Mouse (Mus musculus): ENCODE data around the gene Spaar.

The Spaar gene

DNA sequence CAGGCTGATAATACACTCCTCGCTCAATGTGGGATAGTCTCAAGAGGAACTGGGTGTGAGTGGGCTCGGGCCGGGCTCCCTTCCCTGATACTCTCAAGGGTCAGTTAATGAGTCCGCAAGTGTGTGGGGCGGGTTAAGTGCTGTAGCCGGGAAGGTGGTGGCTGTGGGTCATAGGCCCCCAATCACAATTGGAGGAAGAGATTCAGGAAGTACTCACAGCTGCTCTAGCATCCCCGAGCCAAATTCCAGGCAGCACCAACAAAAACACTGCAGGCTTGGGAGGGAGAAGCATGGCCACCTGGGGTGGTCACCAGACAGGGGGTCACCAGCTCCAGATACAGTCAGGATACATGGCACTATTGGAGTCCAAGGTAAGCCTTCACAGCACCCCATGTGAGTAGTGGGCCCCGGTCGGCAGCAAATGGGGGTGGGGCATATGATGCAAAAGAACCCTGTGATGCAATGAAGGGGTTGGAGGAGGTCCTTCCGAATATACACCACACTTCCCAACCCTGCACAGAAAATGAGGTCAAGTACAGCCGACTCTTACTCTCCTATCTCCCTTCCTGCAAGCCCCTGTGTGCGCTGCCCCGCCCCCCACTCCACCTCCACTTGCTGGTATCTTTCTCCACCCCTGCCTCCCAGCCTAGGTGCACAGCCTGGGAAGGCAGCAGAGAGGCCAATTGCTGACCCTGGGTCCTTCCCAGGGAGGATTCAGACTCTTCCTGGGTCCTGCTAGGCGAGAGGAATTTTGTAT lies at the start of gene Spaar:
Gene Spaar (plus strand): TSS at position 241 of the 757 bp plus-strand sequence.
- peak; percentile 74 to 89 for DNase-seq

DNA sequence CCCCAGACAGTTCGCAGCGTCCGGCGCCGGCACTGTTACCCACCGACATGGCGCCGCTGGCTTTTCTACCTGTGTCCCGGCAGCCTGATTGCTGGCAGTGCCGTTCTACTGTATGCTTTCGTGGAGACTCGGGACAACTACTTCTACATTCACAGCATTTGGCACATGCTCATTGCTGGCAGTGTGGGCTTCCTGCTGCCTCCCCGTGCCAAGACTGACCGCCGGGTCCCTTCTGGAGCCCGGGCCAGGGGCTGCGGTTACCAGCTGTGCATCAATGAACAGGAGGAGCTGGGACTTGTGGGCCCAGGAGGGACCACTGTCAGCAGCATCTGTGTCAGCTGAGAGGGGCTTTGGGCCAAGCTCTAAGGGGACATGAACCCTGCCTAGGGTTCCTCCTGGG lies 39.8 kb upstream of the Spaar start:
- no peak for DNase-seq

DNA sequence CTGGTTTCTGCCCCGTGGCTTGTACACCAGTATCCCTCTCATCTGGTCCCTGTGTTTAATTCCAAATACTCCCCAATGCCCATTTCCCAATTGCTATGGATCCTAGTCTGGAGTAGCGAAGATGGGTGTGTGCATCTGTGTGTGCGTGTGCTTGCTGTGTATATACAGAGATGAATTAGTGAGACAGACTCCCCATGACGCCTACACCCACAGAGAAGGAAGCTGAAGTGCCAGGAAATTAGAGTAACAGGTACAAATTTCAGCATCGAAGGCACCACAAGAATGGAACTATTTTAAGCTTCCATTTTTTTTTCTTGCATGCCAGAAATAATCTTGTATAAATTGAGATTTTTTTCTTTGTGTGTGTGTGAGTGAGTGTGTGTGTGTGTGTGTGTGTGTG lies 38.8 kb upstream of the Spaar start:
- DNase-seq, result no peak

DNA sequence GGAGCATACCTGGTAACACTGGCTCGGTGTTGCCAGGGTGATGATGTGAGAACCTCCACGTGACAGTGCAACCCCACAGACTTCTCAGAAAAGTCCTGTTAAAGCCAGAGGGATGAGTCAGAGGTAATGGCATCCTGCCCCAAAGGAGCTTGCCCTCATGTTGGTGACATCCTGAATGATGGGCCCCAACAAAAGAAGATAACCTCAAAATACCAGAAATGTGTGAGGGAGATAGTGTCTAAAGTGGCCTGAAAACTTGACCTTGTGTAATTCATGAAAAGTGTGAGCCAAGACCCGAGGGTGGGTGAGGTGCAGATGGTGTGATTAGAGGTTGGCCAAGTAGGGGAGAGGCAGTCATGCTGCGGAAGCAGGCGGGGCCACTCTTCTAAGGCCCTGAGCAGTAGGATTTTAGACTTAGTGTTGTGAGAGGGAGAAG lies 36.0 kb upstream of the Spaar start:
- DNase-seq, result peak in 1 of 2 experiments; percentile 63

DNA sequence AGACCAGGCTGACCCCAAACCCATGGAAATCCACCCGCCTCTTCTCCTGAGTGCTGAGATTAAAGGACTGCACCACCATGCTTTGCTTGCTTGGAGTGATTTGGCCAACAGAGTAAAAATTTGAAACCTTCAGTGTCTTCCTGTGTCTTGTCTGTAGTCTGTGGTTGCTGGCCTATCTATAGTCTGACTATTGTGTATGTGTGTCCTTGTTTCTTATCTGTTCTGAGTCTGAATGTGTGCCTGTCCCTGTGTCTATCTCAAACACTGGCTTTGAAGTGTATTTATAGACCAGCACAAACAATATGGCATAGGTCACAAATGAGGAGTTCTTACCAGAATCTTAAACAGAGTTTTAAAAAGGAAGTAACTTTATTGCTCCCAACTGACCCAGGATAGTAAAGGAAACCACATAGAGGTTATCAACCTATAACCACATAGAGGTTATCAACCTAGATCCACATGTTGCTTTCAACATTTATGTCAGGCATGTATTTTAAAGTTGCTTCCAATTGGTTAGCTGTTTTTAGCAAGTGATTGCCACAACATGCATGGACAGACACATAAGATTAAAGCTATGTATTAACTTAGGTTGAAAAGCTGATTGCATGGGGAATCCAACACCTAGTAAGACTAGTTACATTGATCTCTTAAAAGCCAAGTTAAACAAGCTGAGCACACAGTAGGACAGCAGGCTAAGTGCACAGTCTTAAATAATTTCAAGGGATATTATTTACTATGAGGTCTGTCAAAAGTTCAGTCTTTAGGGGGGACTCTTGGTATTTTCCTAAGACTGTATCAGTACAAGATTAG lies 35.2 kb upstream of the Spaar start:
- no peak for DNase-seq

DNA sequence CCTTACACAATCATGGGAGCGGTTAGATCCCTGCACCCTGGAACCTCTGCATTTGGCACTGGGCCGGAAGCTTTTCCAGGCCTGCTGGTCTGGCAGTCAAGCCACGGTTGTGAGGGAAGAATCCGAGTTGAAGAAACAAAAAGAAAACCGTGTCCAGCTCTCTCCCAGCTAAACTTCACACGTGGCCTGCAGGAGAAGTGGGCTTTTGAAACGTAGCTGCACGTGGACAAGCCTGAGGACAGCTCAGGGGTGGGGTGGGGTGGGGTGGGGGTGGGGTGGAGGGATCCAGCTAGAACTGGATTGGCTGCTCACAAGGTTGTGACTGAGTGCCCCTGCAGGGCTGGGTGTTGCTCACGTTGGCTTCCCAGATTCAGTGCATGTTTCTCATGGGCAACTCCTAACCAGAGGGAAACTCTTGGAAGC lies 34.6 kb upstream of the Spaar start:
- peak; percentile 53 to 74 for DNase-seq

DNA sequence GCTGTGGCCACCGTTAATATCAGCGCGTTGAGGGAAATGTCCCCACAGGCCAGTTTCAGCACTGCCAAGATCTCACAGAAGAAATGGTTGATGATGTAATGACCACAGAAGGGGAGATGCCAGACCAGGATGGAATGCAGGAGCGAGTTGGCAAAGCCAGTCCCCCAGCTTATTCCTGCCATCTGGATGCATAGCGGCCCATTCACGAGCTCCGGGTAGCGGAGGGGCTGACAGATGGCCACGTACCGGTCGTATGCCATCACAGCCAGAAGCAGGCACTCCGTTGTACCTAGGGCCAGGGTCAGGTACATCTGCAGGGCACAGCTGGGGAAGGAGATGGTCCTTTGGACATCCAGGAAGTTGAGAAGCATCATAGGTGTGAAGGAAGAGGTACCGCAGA lies 33.3 kb upstream of the Spaar start:
- no peak for DNase-seq

DNA sequence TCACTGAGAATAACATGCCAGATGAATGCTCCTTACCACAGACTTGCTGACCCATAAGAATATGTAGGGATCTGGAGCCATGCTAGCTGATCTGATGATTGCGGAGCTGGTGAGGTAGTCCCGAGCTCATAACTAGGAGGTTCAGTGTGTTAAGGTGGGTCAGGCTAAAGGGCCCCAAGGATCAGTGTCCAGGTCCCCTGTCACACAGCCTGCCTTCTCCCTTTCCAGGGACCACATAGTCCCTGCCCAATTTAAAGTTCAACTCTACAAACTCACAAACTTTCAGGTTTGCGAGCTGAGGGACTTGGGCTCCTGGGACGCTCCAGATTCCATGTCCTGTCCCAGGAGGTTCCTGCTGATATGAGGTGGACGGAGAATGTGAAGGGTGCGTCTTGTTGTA lies 29.1 kb upstream of the Spaar start, which contains the start of gene Olfr70:
Gene Olfr70 (minus strand): TSS at position 101 of the 400 bp plus-strand sequence.
- DNase-seq, result no peak

DNA sequence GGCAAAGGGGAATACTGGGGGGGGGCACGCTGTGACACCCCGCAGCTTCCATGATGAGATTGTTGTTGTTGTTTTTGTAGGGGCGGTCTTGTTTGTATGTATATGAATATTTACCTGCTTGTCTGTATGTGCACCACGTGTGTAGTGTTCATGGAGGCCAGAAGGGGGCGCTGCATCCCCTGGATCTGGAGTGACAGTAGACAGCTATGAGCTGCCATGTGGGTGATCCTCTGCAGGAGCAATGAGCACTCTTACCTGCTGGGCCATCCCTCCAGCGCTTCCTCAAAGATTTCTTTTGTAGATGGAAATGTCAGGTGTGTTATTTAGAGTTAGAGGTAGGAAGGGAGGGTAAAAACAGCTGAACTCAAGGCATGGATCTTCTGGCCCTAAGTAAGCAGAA lies 26.4 kb upstream of the Spaar start:
- no peak for DNase-seq

DNA sequence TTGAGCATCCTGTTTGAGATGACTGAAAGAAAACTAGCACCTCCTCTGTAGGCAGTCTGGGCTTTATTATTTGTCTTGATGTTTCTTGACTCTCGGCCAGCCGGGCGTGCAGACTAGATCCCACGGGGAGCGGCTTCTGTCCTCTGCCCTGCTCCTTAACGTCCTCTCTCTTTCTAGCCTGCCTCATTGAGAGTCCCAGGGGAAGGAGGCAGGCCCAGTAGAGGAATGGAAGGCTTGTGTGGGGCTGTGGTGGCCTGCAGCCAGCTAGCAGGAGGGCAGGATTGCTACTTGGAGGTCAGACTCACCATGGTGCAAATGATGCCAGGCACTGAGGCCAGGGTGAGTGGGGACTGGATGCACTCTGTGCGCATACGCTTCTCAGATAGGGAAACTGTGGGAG lies 26.0 kb upstream of the Spaar start:
- peak in 1 of 2 experiments; percentile 64 for DNase-seq

DNA sequence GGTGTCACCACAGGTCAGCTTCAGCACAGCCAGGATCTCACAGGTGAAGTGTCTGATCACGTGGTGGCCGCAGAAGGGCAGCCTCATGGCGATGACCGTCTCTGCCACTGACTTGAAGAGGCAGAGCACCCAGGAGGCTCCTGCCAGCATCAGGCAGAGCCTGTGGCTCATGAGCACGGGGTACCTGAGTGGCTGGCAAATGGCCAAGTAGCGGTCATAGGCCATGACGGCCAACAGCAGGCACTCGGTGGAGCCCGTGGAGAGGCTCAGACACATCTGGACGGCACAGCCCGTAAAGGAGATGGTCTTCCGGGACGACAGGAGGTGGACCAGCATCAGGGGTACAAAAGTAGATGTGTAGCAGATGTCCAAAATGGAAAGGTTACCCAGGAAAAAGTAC lies 23.8 kb upstream of the Spaar start:
- no peak for DNase-seq

DNA sequence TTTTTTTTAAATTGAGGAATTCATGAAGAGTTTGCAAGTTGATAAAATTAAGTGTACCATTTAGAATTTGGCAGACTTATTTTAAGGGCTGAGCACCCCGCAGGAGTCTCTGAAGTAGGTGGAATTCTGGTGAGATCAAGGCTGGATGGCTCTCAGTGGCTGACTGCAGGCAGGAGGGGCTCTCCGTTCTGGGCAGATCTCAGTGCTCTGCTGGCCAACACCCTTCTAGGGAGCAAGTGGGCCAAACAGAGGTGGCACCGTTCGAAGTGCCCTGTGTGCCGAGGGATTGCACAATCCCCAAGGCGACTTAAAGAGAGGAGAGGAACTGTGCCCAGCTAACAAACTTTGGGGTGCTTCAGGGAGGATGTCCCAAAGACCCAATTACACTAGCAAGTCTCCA lies 20.0 kb upstream of the Spaar start, which contains the start of gene Olfr71:
Gene Olfr71 (minus strand): TSS at position 387 of the 400 bp plus-strand sequence.
- peak; percentile 52 to 88 for DNase-seq

DNA sequence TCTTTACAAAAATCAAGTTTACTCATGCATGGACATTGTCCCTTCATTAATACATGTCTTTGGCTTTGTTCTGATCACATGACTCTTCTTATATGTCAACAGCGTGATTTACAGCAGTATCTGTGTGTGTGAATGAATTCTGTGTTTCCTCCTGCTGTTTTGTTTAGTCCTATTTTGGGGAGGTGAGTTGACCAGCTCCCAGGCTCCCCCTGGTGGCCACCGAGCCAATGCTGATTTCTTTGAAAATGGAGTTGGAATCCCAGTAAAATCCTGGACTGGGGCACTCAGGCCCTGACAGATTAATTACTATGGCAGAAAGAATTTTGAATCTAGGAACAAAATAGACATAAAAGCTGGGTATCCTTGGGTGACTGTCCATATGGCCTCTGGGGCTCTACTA lies 18.0 kb upstream of the Spaar start:
- peak; percentile 74 to 85 for DNase-seq

DNA sequence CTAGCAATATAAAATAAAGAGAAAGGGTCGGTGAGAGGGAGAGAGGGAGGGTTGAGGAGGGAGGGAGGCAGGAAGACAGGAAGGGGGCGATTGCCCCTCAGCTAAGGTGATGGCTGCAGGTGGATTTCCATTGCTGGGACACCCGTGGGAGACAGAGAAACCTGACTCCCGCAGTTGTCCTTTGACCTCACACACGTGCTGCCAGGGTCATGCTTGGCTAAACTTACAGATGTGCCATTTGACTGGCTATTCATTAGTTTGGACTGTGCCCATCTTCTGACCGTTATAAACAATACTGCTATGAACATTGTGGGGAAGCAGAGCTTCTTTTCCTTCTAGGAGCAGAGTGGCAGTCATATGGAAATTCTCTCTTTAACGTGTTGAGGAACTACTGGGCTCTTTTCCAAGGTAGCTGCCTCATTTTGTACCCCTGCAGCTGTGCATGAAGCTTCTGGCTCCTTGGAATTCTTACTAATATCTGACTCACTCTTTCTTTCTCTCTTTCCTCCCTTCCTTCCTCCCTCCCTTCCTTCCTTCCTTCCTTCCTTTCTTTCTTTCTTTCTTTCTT lies 16.1 kb upstream of the Spaar start:
- no peak for DNase-seq

DNA sequence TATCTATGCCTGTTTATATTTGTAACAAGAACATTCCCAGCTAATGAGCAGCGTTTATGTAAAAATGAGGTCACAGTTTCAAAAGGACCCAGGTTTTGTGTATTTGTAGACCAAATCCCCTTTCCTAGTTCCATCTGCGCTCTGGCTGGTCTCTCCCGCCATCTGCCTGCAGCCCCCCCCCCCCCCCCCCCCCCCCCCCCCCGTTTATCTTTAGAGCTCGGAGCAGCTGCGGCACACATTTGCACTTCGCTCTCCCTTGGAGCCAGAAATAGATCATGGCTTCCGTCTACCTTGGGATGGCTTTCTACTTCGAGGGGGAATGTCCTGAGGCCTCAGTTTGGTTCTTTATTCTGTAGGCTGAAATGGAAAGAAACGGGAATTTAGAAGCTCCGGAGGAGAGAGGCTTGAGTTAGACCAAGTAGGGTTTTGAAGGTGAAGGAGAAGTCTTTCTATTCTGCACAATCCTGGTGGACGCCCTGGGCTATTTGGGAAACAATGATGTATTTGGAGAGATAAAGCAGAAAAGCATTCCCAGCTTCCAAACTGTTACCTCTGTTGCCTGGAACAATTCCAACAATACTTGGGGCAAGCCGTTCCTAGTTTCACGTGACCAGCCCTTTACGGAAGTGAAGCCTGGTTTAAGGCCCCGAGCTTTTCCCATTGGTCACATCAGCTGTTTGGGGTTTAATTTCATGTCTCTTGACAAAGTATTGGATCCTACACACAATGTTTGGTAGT lies 9.2 kb upstream of the Spaar start:
- no peak for DNase-seq

DNA sequence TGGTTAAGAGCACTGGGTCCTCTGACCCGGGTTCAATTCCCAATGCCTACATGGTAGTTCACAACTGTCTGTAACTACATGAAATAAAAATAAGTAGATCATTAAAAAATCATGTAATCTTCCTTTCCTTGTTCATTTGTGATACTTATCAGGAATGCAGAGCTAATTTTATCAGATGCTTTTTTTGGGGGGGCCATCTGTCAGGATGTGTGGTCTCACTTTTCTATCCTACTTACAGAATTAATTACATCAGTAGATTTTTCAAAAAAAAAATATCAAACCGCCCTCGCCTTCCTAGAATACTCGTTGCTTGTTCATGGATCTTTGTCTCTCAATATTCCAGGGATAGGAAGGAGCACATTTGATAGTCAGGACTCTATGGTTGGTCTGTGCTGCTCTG lies 7.6 kb upstream of the Spaar start:
- no peak for DNase-seq

DNA sequence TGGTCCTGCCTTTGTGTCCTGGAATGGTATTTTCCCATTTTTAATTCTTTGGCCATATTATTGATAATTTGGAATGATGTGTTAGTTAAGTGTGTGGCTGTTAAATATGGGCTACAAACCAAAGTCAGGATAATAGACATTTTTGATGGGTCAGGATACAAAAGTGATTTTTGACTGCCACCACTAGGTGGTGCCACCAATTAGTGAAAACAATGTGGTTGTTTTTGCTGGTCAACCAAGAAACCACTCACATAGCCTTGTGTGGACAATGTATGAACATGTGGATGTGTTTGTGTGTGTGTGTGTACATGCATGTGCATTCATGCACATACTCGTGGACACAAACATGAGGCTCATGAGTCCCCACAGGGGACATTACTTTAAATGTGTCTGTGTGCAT lies 5.1 kb upstream of the Spaar start:
- peak in 1 of 2 experiments; percentile 71 for DNase-seq

DNA sequence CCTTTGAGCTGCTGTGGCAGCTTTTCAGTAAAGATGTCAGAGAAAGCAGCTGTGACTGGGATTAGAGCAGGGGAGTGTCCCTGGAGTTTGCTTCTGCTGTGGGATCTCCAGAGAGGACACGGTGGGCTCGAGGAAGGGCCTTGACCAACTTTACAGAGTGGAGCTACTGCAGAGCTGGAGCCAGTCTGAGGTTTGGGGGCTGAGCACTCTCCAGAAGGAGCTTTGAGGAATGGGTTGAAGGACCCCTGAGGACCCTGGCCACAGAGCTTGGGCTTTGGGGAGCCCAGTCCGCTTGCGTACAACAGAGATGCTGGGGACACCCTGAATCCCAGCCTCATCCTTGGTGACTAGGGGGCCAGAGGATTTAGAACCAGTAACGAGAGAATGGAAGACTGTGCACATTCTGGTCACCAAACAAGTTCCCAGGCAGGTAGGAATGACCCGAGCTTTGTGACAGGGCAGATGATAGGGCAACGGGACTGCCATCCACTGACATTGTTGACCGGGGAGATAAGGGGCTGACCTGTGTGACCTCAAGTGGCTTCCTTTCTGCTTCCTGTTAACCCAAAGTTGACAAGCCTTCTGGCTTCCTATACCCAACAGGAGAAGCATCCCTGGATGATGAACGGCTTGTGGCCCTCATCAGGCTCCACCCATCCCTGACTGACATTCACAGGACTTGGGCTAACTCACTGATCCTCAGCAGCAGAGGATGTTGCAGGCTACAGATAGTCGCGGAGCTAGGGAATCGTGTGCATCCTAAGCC lies 3.4 kb upstream of the Spaar start:
- peak in 1 of 2 experiments; percentile 4 for DNase-seq

DNA sequence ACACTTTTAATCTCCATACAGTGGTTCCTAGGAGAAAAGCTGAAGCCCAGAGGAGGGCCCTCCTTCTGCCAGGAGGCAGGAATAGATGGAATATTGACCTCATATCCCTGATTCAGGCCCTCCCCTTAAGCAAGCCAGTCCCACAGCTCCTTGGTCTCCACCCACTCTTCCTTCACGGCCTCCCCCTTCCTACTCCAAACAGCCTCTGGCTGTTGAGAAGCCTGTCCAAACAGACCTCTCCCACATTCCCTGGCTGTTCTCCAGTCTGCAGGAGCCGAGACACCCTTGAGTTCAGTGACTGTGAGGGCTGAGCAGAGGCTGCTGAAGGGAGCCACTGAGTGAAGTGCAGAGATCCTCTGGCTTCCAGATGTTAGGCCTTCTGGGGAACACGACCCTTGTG lies 2.8 kb upstream of the Spaar start, which contains the start of gene Hrct1:
Gene Hrct1 (plus strand): TSS at position 194 of the 400 bp plus-strand sequence.
- peak; percentile 87 to 93 for DNase-seq

DNA sequence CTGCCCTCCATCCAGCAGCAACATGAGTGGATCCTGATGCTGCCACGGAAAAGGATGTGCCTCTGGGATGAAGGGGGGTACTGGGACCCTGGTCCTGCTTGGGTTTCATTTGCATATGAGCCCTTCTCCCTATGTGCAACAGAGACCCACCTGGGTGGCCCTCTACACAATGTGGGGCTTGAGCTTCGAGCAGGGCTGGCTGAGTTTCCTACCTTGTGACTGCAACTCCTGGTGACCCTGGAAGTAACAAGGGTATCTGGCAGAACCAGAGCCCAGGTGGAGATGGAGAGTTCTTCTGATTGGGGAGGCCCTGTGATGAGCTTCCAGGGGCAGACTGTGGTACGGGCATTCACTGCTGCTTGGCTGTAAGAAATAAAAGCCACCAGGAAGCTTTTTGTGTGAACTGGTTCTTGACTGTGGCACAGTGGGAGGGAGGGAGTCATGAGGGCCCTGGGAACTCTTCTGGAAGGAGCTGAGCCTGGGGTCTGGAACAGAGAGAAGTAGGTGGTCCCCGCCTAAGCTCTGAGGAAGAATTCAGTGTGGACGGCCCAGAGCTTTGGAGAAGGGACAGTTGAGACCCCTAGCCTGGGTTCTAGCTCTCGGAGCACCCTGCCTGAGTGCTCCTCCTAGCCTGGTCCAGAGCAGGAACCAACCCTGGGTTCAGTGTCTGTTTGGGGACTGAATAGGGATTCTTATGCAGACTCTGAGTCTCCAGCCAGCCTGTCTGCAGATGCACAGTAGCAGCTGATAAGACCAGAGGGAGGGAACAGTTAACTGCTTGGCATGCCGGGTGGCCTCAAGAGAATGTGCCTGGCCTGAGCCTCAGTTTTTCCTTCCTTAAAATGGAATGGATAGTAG lies 1.9 kb upstream of the Spaar start:
- DNase-seq, result peak in 1 of 2 experiments; percentile 45

DNA sequence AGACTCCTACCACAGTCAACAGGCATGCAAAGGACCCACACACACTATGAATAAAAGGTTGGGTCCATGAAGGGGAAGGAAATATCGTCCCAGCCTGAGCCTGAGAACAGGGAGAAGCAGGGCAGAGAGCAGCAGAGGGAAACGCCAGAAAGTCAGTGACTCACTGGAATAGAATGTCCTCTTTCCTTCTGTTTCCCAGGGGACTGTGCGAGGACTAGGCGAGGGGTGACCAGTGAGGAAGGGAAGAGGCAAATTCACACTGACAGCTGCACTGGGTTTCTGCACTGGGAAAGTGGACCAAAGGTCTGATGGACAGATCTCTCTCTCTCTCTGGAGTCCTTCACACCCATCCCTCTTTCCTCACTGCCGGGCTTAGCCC lies 1.3 kb upstream of the Spaar start:
- DNase-seq, result peak; percentile 64 to 74
